Mouse (Mus musculus) layer of hippocampus, adult 18-20 months (tissue): ENCODE results near the gene Slc16a1. TPM values are rescaled to one million over a fixed set of nuclear protein-coding genes. Genes with fewer than 3 reads are reported as not detected.
A peak's percentile ranks its signal among the peaks of the same experiment; 100 is the strongest.
"Not testable (repeated sequence)": the region's sequence is repeated elsewhere in the genome, so short reads cannot be mapped to it uniquely, and the experiment has no call there.

Experiments
- DNase-seq, 2 experiments: peaks; one replicate each; pipeline ENCODE4 v3.0.0; 2022; ENCODE audit warnings: low spot score in 2 of 2
- total RNA-seq, 2 experiments: library from RNA; stranded (reverse); gene quantifications; 2 replicates each; pipeline ENCODE4 v1.2.3; 2021

Gene Slc16a1
- total RNA-seq, 2 experiments from 2014 or later, result 24.8 to 25.2 TPM

DNA sequence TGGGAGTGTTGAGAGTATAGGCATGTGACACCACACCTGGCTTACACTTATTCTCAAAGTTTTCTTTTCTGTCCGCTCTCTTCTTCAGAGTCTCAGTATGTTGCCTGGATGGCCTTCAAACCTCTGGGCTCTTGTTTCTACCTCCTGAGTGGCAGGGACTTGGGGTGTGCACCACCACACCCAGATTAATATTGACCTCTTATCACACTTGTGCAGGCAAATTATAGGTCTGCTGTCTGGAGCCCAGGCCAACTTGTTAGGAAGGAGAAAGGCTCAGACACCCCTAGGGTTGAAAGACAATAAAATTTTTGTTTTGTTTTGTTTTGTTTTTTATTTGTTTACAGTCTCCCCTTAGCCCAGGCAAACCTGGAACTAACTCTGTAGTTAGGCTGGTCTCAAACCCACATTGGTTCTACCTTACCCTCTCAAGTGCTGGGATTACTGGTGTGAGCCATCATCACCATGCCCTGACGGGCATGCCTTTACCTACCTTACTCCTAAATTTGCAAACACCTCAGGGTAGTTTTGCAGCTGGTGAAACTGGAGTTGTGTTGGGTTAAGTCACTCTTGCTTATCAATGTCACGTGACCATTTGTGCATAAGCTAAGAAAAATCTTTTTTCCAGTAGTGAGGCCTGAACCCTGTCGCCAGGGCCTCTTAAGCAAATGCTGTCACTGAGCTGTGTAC, 35.3 kb downstream of the Slc16a1 start:
- DNase-seq, result no peak

DNA sequence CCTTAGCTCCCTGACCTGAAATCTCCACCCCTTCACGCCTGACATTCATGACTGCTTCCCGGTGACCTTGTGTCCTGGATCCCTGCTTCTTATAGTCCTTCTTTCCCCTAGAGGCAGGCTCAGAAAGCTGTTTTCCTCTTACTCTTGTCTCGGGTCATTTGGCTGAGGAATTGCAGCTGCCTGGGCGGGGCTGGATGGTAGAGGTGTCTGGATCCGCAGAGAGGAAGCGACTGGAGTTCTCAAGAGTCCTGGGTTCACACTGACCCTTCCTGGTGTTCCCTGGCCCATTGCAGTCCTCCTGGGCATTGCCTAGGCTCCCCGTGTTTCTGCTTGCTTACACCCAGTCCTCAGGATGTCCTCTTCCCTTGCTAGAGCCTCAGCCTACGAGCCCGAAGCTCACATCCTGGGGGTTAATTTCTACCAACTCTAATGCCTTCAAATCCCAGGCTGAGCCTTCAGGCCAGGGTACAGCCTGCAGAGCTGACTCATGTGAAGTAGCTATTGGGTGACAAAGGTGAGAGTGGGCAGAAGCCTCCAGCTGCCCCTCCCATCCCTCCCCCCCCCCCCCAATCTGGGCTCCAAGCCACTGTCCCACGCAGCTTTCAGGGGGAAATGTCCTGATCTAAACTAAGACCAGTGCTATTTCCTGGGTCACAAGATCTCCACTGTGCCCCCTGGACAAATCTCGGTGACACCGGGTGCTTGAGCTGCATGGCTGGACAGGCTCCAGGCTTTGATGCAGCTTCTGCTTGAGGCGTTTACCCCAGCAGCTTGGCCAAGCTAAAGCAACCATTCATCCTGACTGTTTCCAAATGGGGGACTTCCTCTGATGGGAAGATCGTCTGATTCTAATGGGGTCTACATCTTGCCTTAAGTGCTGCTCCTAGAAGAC, 36.1 kb downstream of the Slc16a1 start:
- DNase-seq, result no peak

DNA sequence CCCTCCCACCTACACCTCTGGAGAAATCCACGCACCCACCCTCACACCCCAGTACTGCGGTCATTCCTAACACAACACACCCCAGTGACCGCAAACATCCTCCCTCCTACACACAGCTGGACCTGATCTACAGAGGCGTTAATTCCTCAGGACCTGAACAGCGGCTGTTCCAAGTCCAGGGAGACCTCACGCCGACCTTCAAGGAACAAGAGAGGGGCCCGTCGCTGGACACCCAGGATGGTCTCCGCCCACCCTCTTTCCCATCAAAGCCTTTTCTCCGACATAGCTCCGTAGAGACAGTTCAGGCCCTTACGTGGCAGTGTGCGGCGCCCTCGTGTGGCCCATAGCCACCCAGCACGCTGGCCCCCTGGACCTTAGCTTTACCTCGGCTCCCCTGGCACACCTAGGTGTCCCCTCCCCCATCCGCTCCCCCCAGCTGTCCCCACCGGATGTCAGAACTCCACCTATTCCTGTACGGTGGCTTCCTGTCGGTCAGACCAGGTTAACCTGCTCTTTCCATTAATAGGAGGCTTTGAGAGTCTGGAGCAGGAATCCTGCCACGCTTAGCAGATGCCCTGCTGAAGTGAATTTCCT, 36.9 kb downstream of the Slc16a1 start:
- DNase-seq, result peak; percentile 17 to 80

DNA sequence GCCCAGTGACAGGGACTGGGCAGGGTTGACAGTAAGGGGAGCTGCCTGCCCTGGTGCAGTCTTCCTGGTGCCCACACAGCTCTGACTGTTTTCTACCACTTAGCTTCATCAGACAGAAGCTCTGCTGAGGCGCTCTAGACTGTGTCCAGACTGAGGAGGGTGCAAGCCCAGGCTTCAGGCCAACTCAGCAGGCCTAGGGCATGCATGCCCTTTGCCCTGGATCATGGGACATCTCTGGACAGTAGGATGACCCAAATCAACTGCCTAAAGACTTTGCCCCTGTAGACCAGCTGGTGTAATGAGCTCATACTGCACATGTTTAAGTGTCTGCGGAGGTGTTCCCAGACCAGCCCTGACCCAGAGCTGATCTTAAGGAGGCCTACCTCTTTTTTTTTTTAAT, 39.3 kb downstream of the Slc16a1 start:
- no peak for DNase-seq

DNA sequence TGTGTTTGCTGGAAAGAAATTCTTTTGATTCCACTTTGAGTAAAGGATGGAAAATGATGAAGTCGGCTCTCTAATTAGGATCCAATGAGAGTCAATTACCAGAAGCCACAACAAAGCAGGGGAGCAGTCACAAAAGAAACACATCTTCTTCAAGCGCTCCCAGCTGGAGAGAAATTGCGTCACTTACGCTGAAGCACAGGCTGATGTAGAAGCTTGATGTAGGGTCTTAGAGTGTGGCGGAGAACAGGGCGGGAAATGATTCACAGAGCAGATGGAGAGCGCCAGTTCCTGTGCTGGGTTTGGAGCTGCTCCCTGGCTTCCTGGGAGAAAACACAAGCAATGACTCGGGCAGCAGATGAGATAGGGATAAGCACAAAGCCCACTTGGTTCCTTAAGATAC, 40.4 kb downstream of the Slc16a1 start:
- DNase-seq, result peak in 1 of 2 experiments; percentile 48

DNA sequence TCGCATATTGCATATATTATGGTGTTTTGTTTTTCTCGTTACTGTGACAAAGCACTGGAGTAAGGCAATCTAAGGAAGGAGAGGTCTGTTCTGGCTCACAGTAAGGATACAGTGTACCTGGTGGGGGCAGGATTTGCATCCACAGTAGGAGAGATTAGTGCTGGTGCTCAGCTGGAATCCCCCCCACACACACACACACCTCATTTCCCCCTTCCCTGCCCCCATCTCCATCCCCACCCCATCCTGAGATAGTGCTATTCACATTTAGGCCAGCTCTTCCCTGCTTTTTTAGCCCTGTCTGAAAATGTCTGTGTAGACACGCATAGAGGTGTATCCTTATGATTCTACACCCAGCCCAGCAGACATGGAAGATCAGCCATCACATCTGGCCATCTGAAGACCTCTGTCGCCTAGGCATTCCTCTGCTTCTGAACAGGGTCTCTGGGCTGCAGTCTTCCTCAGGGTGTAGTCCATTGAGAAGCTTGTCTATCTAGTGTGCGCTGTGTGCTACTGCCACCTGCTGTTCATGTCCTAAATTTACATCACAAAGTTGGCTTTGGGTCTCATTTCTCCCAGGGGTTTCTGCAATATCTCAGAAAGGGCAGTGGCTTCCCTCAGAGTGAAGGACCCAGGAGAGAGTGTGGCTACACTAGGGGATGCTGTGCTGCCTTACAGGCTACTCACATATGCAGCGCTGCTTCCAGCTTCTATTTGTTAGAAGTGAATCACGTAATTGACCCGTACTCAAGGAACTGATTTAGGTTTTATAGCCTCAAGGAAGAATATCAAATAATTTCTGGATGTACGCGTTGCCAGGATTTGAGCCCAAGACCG, 44.4 kb downstream of the Slc16a1 start:
- peak in 1 of 2 experiments; percentile 73 for DNase-seq

DNA sequence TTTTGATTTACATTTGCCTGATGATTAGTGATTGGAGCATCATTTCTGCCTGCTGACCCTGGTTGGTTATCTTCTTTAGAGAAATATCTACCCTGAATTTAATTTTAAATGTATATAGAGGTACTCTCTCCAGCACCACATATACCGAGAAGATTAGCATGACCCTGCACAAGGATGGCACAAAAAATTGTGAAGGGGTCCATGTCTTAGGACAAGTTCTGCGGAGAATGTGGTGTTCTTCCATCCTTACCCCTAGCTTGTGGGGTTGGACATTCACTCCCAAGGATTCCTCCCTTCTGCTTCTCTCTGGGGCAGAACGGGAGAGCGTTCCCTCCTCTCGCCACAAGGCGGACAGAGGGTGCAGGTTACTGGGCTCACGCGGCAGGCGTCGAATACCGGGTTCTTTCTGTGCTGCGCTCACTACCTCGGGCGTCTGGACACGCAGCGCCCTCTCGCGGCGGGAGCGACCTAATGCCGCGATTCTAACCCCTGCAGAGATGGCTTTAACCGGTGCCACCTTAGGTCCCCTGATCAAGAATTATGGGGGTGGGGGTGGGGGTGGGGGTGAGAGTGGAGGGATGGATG, 62.4 kb downstream of the Slc16a1 start:
- peak; percentile 30 to 73 for DNase-seq

DNA sequence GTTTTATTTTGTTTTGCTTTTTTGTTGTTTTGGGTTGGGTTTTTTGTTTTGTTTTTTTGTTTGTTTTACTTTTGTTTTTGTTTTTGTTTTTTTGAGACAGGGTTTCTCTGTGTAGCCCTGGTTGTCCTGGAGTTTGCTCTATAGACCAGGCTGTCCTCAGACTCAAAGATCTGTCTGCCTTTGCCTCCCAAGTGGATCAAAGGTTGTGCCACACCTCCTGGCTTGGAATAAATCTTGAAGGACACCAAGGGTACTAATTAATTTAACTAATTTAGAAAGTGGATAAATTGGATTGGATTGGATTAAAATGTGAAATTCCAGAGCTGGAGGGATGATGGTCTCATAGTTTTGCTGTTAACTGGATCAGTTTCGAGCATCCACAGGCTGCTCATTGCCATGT, 63.3 kb downstream of the Slc16a1 start:
- no peak for DNase-seq

DNA sequence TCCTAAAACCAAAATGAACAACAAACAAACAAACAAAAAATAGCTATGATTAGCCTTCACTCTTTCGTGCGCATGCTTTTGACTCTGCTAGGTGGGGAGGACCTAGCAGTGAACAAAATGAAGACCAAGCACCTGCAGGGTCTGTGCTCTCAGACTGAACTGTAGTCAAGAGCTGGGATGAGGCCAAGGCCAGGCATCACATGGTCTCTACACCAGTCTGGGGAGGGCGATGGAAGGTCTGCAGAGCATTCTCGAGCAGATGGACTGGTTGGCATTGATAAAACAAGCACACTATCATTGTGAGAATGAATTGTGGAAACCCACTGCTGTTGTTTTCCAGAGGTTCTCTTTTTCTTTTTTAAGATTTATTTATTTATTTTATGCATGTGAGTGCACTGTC, 65.5 kb downstream of the Slc16a1 start:
- DNase-seq, result no peak

DNA sequence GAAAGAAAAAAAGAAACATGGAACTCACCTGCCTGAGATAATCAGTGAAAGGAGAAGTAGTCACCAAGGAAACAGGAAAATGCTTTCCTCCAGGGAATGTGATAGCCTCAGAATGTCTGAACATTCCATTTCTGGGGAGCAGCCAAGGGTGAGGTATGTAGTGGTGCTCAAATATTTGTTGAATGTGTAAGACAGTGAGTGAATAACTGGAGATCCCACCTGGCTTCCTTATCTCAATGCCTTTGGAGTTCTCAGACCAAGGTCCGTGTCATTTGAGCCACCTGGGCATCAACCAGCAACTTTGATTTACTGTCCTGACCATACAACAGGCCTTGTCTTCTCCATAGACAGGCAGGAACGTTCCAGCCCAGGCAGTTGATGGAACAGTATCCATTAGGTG, 68.0 kb downstream of the Slc16a1 start:
- no peak for DNase-seq

DNA sequence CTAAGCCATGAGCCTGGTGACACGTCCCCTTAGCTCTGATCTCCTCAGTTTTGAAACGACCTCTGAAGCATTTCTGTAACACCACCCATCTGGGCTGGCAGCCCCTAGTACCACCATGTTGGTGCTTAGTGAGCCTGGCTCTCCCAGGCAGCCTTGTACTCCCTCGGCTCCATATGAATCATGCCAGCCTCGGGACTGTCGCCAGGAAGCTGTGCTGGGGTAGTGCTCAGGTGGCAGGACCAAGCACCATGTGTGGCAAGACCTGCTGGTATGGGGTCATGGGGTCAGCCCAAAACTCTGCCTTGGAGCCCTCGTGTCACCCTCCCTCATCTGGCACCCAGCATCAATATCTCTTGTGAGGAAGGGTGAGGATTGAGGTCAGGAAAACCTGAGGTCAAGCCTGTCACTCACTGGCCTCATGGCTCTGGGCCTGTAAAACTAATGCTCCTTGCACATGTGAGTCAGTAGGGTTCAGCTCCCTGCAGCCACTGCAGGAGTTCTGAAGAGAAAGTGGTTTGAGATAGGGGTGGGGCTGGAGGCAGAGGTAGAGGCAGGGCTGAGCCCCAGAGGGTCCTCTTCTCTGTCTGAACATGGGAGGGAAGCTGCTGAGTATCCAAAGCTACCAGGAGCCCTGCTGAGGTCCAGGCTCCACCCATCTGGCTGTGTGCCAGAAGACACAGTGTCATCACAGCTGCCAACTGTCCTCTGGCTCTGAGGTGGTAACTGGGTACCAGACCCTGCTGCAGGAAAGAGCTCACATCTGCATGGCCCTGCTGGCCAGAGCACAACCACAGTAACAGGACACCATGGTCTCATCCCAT, 68.7 kb downstream of the Slc16a1 start:
- not testable (repeated sequence) for DNase-seq

DNA sequence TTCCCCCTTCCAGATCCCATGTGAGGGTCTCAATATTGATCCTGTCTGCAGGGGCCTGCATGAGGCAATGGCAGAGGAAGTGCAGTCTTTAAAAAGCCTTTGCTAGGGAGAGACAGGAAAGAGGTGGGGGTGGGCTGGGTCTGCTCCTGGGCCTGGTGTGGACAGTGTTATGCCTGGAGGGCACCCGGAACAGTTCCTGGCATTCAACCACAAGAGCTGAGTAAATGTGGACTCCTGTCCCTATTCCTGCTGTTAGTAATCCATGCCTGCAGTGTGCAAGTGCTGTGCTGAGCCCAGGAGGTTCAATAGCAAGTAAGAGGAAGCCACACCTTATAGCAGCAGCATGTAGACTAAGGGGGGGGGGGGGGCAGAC, 69.3 kb downstream of the Slc16a1 start:
- not testable (repeated sequence) for DNase-seq

Other genes with a start within 250 kb of the Slc16a1 start
- gene Lrig2, start 126.8 kb upstream of the Slc16a1 start, total RNA-seq, result 10 to 100 TPM; 31.7 to 34.3 TPM
- gene Ppm1j, start 142.4 kb downstream of the Slc16a1 start, total RNA-seq, result under 1 TPM; 0.37 to 0.38 TPM
- gene Fam19a3, start 143.2 kb downstream of the Slc16a1 start, total RNA-seq, result not detected
- 10 to 100 TPM; 20.5 to 21.6 TPM for gene Rhoc, start 149.7 kb downstream of the Slc16a1 start, total RNA-seq
- gene Mov10, start 179.9 kb downstream of the Slc16a1 start, total RNA-seq, result 1 to 10 TPM; 7.9 to 9.7 TPM
- gene St7l, start 225.3 kb downstream of the Slc16a1 start, total RNA-seq, result 10 to 100 TPM; 38.3 to 38.4 TPM
- gene Capza1, start 225.8 kb downstream of the Slc16a1 start, total RNA-seq, result 10 to 100 TPM; 29.5 to 41.2 TPM